30 mouse cellular contexts compared by ENCODE assay signal in genomic region chr5:107227580-107227979, GRCm38 (mm10).
A peak's percentile ranks its signal among the peaks of the same experiment; 100 is the strongest.
DNase-seq lines count a peak whose midpoint lies in the region; ATAC-seq and TF ChIP-seq lines count a peak whose summit lies in the region.
"Had no signal": no experiment of that assay in that cellular context is flagged by ENCODE, and none has a peak within 500 bp of the region (broad histone marks: within the 10 kb centered on the region; RNA-seq: fewer than 3 reads in every experiment).

No protein-coding gene starts in this region.

- H3K4me1 ChIP-seq in lung, postnatal 0 days (ENCODE audit: insufficient read depth, low read depth, low read length), result peaks cover 6% of the 10 kb centered on the region; the same call in 1 of the 2 replicates

- H3K9me3 ChIP-seq in lung, postnatal 0 days (ENCODE audit: low read length), result no peaks in the 10 kb centered on the region
- H3K9me3 ChIP-seq: embryonic facial prominence, embryonic 15.5 days; forebrain, embryonic 12.5 days; G1E; heart, embryonic 10.5 days; hindbrain, embryonic 12.5 days; intestine, embryonic 15.5 days; limb, embryonic 10.5 days; limb, embryonic 15.5 days; neural tube, embryonic 12.5 days had no signal

- ATAC-seq in lung, postnatal 0 days, result no peak
- ATAC-seq: forebrain, postnatal 0 days; hindbrain, postnatal 0 days; intestine, embryonic 15.5 days; midbrain, embryonic 16.5 days had no signal

- TF ChIP-seq EP300 in lung, postnatal 0 days (IDR thresholded peaks at IDR 0.05), result no peak

- no peak overlapping the region for H3K4me3 ChIP-seq in layer of hippocampus, adult 2 months
- H3K4me3 ChIP-seq in lung, postnatal 0 days (ENCODE audit: low read depth, low read length), result no peak overlapping the region
- H3K4me3 ChIP-seq: embryonic facial prominence, embryonic 10.5 days; embryonic facial prominence, embryonic 15.5 days; forebrain, embryonic 12.5 days; heart, embryonic 10.5 days; hindbrain, embryonic 12.5 days; intestine, embryonic 15.5 days; limb, embryonic 10.5 days; limb, embryonic 15.5 days; myocyte; neural tube, embryonic 12.5 days had no signal

- H3K36me3 ChIP-seq in lung, postnatal 0 days (ENCODE audit: insufficient read depth, low read length), result no peaks in the 10 kb centered on the region
- H3K36me3 ChIP-seq: embryonic facial prominence, embryonic 10.5 days; embryonic facial prominence, embryonic 15.5 days; forebrain, embryonic 12.5 days; G1E; hindbrain, embryonic 12.5 days; intestine, embryonic 15.5 days; limb, embryonic 15.5 days; neural tube, embryonic 12.5 days had no signal

- DNase-seq in layer of hippocampus, adult 2 months (ENCODE audit: low spot score in 2 of 2), result no peak
- no peak for DNase-seq in layer of hippocampus, postnatal 10 days (ENCODE audit: low spot score in 2 of 2)
- no peak for DNase-seq in lung, postnatal 0 days (ENCODE audit: low spot score)
- DNase-seq in lung, postnatal 14 days, result no peak
- peak; percentile 43 for DNase-seq in ZHBTc4 (ENCODE audit: low read depth, low spot score)
- no peak for DNase-seq in adrenal gland, postnatal 14 days
- DNase-seq: adrenal gland, postnatal 36 days; B cell, adult 2 months; cerebellum, adult 2 months; cerebellum, postnatal 14 days; forebrain, postnatal 0 days; gastrocnemius, postnatal 14 days; heart, postnatal 36 days; kidney, postnatal 25 days; lung, postnatal 10 days; spleen, adult 18-20 months had no signal

- peak; percentile 56 for TF ChIP-seq CTCF in layer of hippocampus, adult 2 months (conservative IDR thresholded peaks at IDR 0.05)
- TF ChIP-seq CTCF in lung, postnatal 0 days (IDR thresholded peaks at IDR 0.05), result peak; percentile 30; the same call in 1 of the 2 replicates

- H3K27ac ChIP-seq in layer of hippocampus, adult 2 months, result no peak overlapping the region
- no peak overlapping the region for H3K27ac ChIP-seq in lung, postnatal 0 days (ENCODE audit: low read length)
- H3K27ac ChIP-seq: embryonic facial prominence, embryonic 10.5 days; embryonic facial prominence, embryonic 15.5 days; forebrain, embryonic 12.5 days; heart, embryonic 10.5 days; hindbrain, embryonic 12.5 days; hindbrain, postnatal 0 days; intestine, embryonic 15.5 days; limb, embryonic 10.5 days; limb, embryonic 15.5 days; neural tube, embryonic 12.5 days had no signal

- H3K27me3 ChIP-seq in lung, postnatal 0 days (replicated peaks; ENCODE audit: insufficient read depth, low read length), result no peaks in the 10 kb centered on the region
- H3K27me3 ChIP-seq: embryonic facial prominence, embryonic 15.5 days; hindbrain, embryonic 12.5 days; intestine, embryonic 15.5 days; limb, embryonic 15.5 days; neural tube, embryonic 12.5 days had no signal

- H3K4me2 ChIP-seq in lung, postnatal 0 days (replicated peaks; ENCODE audit: low read depth, low read length), result no peak overlapping the region
- H3K4me2 ChIP-seq: embryonic facial prominence, embryonic 15.5 days; forebrain, embryonic 12.5 days; hindbrain, embryonic 12.5 days; intestine, embryonic 15.5 days; limb, embryonic 15.5 days; midbrain, embryonic 11.5 days; neural tube, embryonic 12.5 days had no signal

- H3K9ac ChIP-seq in lung, postnatal 0 days (replicated peaks; ENCODE audit: low read depth), result no peak overlapping the region
- H3K9ac ChIP-seq: embryonic facial prominence, embryonic 15.5 days; forebrain, embryonic 12.5 days; forebrain, postnatal 0 days; hindbrain, embryonic 12.5 days; intestine, embryonic 15.5 days; limb, embryonic 15.5 days; neural tube, embryonic 12.5 days had no signal
